In genomic region chr3:129197786-129198626, GRCm38 (mm10) we compare ENCODE assay signal across 18 mouse cellular contexts. TPM values are rescaled to one million over a fixed set of nuclear protein-coding genes. Genes with fewer than 3 reads are reported as not detected.
DNase-seq lines count a peak whose midpoint lies in the region; ATAC-seq and TF ChIP-seq lines count a peak whose summit lies in the region.
"Had no signal": no experiment of that assay in that cellular context is flagged by ENCODE, and none has a peak within 500 bp of the region (broad histone marks: within the 10 kb centered on the region; RNA-seq: fewer than 3 reads in every experiment).

No protein-coding gene starts in this region.

- H3K27me3 ChIP-seq in hindbrain, embryonic 11.5 days (ENCODE audit: control insufficient read depth, insufficient read depth, low read length): peaks cover 80% of the 10 kb centered on the region
- peaks cover 47% of the 10 kb centered on the region for H3K27me3 ChIP-seq in hindbrain, embryonic 16.5 days (replicated peaks; ENCODE audit: control insufficient read depth, insufficient read depth, low read length)
- H3K27me3 ChIP-seq in embryonic facial prominence, embryonic 11.5 days (ENCODE audit: control insufficient read depth, insufficient read depth, low read length): peaks cover 58% of the 10 kb centered on the region
- peaks cover 44% of the 10 kb centered on the region for H3K27me3 ChIP-seq in midbrain, embryonic 16.5 days (ENCODE audit: control insufficient read depth, insufficient read depth, low read depth, low read length)

- peak; percentile 52 for DNase-seq in hindbrain, embryonic 11.5 days (ENCODE audit: low spot score)
- DNase-seq in brain, embryonic 14.5 days (ENCODE audit: low read depth): peak; percentile 36
- peak; percentile 32 for DNase-seq in embryonic facial prominence, embryonic 11.5 days (ENCODE audit: low spot score)
- DNase-seq in layer of hippocampus, adult 9-10 months (ENCODE audit: low spot score): no peak
- DNase-seq: B cell, adult 2 months; cerebellum, adult 9-11 months; gastrocnemius, adult 2 months; heart, postnatal 4 days; liver, postnatal 0 days had no signal

- H3K36me3 ChIP-seq in hindbrain, embryonic 11.5 days (ENCODE audit: control insufficient read depth, insufficient read depth, low read length): no peaks in the 10 kb centered on the region
- no peaks in the 10 kb centered on the region for H3K36me3 ChIP-seq in hindbrain, embryonic 16.5 days (ENCODE audit: control insufficient read depth, insufficient read depth, low read length)
- H3K36me3 ChIP-seq in embryonic facial prominence, embryonic 11.5 days (replicated peaks; ENCODE audit: control insufficient read depth, insufficient read depth, low read depth, low read length): no peaks in the 10 kb centered on the region
- H3K36me3 ChIP-seq in midbrain, embryonic 16.5 days (ENCODE audit: control insufficient read depth, insufficient read depth, low read length): no peaks in the 10 kb centered on the region
- H3K36me3 ChIP-seq: heart, embryonic 12.5 days had no signal

- H3K27ac ChIP-seq in hindbrain, embryonic 11.5 days (ENCODE audit: low read depth, low read length): no peak overlapping the region
- H3K27ac ChIP-seq in hindbrain, embryonic 16.5 days (ENCODE audit: low read depth, low read length): no peak overlapping the region
- no peak overlapping the region for H3K27ac ChIP-seq in embryonic facial prominence, embryonic 11.5 days (replicated peaks; ENCODE audit: low read depth, low read length)
- no peak overlapping the region for H3K27ac ChIP-seq in midbrain, embryonic 16.5 days (ENCODE audit: low read length)
- H3K27ac ChIP-seq: gastrocnemius, adult 2 months; hindbrain, postnatal 0 days; kidney, postnatal 0 days had no signal

- TF ChIP-seq POLR2A in brain, embryonic 14.5 days (IDR thresholded peaks at IDR 0.05; ENCODE audit: borderline replicate concordance, extremely low read depth, insufficient read depth, insufficient read length, poor library complexity, severe bottlenecking): no peak

- no peak for TF ChIP-seq CTCF in brain, embryonic 14.5 days (IDR thresholded peaks at IDR 0.05; ENCODE audit: borderline replicate concordance, extremely low read depth, insufficient read depth, insufficient read length)

- no peak overlapping the region for H3K4me3 ChIP-seq in hindbrain, embryonic 11.5 days (ENCODE audit: low read depth, low read length)
- no peak overlapping the region for H3K4me3 ChIP-seq in hindbrain, embryonic 16.5 days (ENCODE audit: low read length)
- no peak overlapping the region for H3K4me3 ChIP-seq in embryonic facial prominence, embryonic 11.5 days (ENCODE audit: low read depth, low read length)
- H3K4me3 ChIP-seq in midbrain, embryonic 16.5 days (ENCODE audit: low read depth, low read length): no peak overlapping the region

- H3K9me3 ChIP-seq in hindbrain, embryonic 11.5 days (ENCODE audit: control insufficient read depth, low read length): no peaks in the 10 kb centered on the region
- H3K9me3 ChIP-seq in hindbrain, embryonic 16.5 days (ENCODE audit: control insufficient read depth, low read length): no peaks in the 10 kb centered on the region
- H3K9me3 ChIP-seq in embryonic facial prominence, embryonic 11.5 days (replicated peaks; ENCODE audit: control insufficient read depth, low read length): no peaks in the 10 kb centered on the region
- H3K9me3 ChIP-seq in midbrain, embryonic 16.5 days (replicated peaks; ENCODE audit: control insufficient read depth, low read length, poor library complexity, severe bottlenecking): no peaks in the 10 kb centered on the region
- H3K9me3 ChIP-seq: heart, embryonic 12.5 days had no signal

- peaks cover 8% of the 10 kb centered on the region for H3K4me1 ChIP-seq in hindbrain, embryonic 11.5 days (replicated peaks; ENCODE audit: control insufficient read depth, insufficient read depth, low read length)
- H3K4me1 ChIP-seq in hindbrain, embryonic 16.5 days (ENCODE audit: control insufficient read depth, insufficient read depth, low read depth, low read length): peaks cover 7% of the 10 kb centered on the region
- no peaks in the 10 kb centered on the region; the same call in 1 of the 2 replicates for H3K4me1 ChIP-seq in embryonic facial prominence, embryonic 11.5 days (ENCODE audit: control insufficient read depth, insufficient read depth, low read length)
- peaks cover 9% of the 10 kb centered on the region for H3K4me1 ChIP-seq in midbrain, embryonic 16.5 days (ENCODE audit: control insufficient read depth, insufficient read depth, low read length)

- no peak overlapping the region for H3K4me2 ChIP-seq in hindbrain, embryonic 11.5 days (replicated peaks; ENCODE audit: low read depth, low read length)
- H3K4me2 ChIP-seq in hindbrain, embryonic 16.5 days (ENCODE audit: low read length): no peak overlapping the region
- no peak overlapping the region for H3K4me2 ChIP-seq in embryonic facial prominence, embryonic 11.5 days (ENCODE audit: low read depth, low read length)
- H3K4me2 ChIP-seq in midbrain, embryonic 16.5 days (ENCODE audit: low read length): 0 out of 2 replicates have a peak overlapping the region, but pooled peaks have one; percentile 10

- 2% methylated on average over 16 of the region's 16 CpGs for WGBS in hindbrain, embryonic 11.5 days
- WGBS in hindbrain, embryonic 16.5 days: 3% methylated on average over 16 of the region's 16 CpGs
- 2% methylated on average over 16 of the region's 16 CpGs for WGBS in embryonic facial prominence, embryonic 11.5 days
- 2% methylated on average over 16 of the region's 16 CpGs for WGBS in midbrain, embryonic 16.5 days

- no peak overlapping the region for H3K9ac ChIP-seq in hindbrain, embryonic 11.5 days (ENCODE audit: low read depth, low read length)
- H3K9ac ChIP-seq in hindbrain, embryonic 16.5 days (ENCODE audit: low read depth, low read length): no peak overlapping the region
- no peak overlapping the region for H3K9ac ChIP-seq in embryonic facial prominence, embryonic 11.5 days (replicated peaks; ENCODE audit: low read length)
- H3K9ac ChIP-seq in midbrain, embryonic 16.5 days (ENCODE audit: low read depth, low read length): no peak overlapping the region
- H3K9ac ChIP-seq: heart, embryonic 12.5 days; liver, postnatal 0 days had no signal

- no peak for ATAC-seq in hindbrain, embryonic 11.5 days (ENCODE audit: low FRiP score)
- ATAC-seq in hindbrain, embryonic 16.5 days: no peak
- ATAC-seq in embryonic facial prominence, embryonic 11.5 days (replicated peaks; ENCODE audit: insufficient number of reproducible peaks, low FRiP score, low TSS enrichment, low read depth): no peak
- no peak for ATAC-seq in midbrain, embryonic 16.5 days
- no peak for ATAC-seq in cerebellum, adult (ENCODE audit: insufficient number of reproducible peaks, low FRiP score, low TSS enrichment)
- ATAC-seq: hindbrain, postnatal 0 days; intestine, postnatal 0 days; liver, postnatal 0 days had no signal

RNA-seq across cellular contexts. Expression of gene Pitx2, which starts 1.7 kb away (rescaled TPM):
- polyA plus RNA-seq in hindbrain, embryonic 11.5 days (2014; fragmentation: Nextera tagmentation; extraction: Ambion mirVana): 2.9 and 4.9 TPM in 2 replicates
- 2.7 and 3.1 TPM in 2 replicates for polyA plus RNA-seq in hindbrain, embryonic 16.5 days (2015; fragmentation: Nextera tagmentation; extraction: Ambion mirVana)
- 17.2 and 18.6 TPM in 2 replicates for polyA plus RNA-seq in brain, embryonic 14.5 days (2012; rRNA removed)
- polyA plus RNA-seq in embryonic facial prominence, embryonic 11.5 days (2014; fragmentation: Nextera tagmentation; extraction: Ambion mirVana): 35.6 and 41.4 TPM in 2 replicates
- 29.0 and 37.9 TPM in 2 replicates for polyA plus RNA-seq in midbrain, embryonic 16.5 days (2015; fragmentation: Nextera tagmentation; extraction: Ambion mirVana)
- polyA plus RNA-seq: cortical plate, adult 2 months; liver, adult 2 months had no signal
